Mouse (Mus musculus): ENCODE measurements around the gene Fam83e. TPM values are rescaled to one million over a fixed set of nuclear protein-coding genes. Genes with fewer than 3 reads are reported as not detected.

The Fam83e gene
- polyA plus RNA-seq, 1 experiment from 2014 or later, result 1.0 TPM

DNA sequence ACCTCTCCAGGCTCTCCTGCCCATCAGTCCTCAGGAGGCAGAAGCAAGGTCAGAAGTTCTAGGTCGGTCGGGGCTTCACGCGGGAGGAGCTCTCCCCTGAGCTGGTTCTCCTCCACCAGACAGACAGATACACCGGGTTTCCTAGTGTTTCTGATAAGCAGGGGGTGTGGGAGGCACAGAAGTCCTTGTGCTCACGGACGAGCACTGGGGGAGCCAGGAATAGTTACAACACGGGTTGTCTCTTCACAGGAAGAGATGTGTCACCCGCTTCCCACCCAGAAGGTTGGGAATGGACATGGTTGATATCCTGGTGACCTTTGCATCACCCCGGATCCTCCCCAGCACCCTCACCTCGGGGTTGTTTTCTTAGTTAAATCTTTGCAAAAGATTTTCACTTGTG lies 31.2 kb upstream of the Fam83e start:
- WGBS, result 70% methylated on average over 11 of the region's 11 CpGs

DNA sequence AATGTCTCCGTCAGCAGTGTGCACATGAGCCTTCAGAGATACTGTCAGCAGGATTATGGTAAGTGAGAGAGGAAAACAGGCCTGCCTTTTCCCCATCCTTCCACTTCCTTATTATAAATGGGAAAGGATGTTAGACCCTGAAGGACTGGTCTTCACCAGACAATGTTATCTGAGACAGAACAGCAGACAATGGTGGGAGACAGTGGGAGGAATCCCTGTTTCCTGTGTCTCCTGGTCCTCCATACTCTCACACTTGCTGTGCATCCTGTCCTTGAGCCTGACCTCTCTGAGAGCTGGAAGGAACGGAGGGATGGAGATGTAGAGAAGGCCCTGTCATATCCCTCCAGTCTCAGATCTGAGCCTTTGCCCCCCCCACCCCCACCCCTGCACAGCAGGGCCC lies 28.6 kb upstream of the Fam83e start:
- no peak overlapping the region for H3K4me3 ChIP-seq
- H3K9me3 ChIP-seq (replicated peaks), result no peaks in the 10 kb centered on the region
- peaks cover 5% of the 10 kb centered on the region; the same call in 1 of the 2 replicates for H3K4me1 ChIP-seq
- no peaks in the 10 kb centered on the region for H3K36me3 ChIP-seq
- no peak overlapping the region for H3K27ac ChIP-seq
- no peak overlapping the region for H3K4me2 ChIP-seq (replicated peaks)
- no peak overlapping the region for H3K9ac ChIP-seq
- 81% methylated on average over 2 of the region's 2 CpGs for WGBS
- H3K27me3 ChIP-seq, result peaks cover 18% of the 10 kb centered on the region
- ATAC-seq (ENCODE audit: low FRiP score), result no peak

More for the DNA sequence above, 31.2 kb upstream of the Fam83e start:
- Histone ChIP-seq H3K9ac (no peak overlapping the region), H3K4me2 (replicated peaks) (no peak overlapping the region), H3K36me3 (no peaks in the 10 kb centered on the region), H3K4me1 (peaks cover 12% of the 10 kb centered on the region), H3K27me3 (peaks cover 22% of the 10 kb centered on the region), H3K27ac (no peak overlapping the region), H3K9me3 (replicated peaks) (no peaks in the 10 kb centered on the region), H3K4me3 (no peak overlapping the region)
- no peak for ATAC-seq (ENCODE audit: low FRiP score)

DNA sequence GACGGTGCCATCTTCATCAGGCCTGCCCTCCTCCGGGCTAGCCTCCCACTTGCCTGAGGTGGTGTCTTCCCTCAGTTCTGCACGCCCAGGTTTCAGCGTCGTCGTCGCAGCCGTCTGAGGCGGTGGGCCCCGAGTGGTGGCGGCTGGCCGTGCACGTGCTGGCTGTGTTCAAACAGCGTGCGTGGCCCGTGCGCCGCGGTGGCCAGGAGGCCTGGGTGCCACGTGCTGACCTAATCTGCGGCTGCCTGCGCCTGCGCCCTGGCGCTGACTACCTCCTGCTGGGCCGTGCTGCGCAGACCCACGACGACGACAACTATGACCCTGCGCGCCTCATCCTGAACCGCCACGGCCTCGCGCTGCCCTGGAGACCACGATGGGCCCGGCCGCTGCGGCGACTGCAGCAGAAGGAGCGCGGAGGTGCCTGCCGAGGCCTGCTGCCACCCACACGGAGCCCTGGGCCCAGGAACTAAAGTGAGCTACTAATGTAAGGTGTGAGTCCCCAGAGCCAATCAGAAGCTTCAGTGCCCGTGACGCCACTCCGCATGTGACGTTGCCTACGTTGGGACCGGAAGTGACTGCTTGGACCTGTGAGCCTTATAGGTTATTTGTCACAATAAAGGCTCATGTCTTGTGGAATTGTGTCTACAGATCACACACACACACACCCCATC lies 27.0 kb upstream of the Fam83e start, which contains the start of gene Sec1:
Gene Sec1 (minus strand): TSS at position 482 of the 671 bp plus-strand sequence.
- ATAC-seq (ENCODE audit: low FRiP score), result no peak

DNA sequence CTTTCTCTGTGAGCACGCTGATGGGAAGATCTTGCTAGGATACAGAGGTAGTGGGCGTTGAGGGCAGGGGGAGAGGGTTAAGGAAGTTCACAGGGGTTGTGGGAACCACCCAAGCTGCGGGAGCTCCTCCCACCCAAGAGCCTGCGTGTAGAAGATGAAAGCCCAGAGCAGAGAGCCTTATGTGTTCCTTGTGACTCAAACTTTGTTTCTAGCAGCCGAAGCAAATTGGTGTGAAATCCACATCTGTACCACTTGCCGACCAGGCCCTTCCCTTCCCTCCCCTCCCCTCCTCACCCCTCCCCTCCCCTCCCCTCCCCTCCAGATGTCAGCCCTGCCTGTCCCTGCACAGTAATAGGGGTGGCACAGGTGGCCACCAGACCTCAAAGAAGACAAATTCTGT lies 25.9 kb upstream of the Fam83e start:
- no peak overlapping the region for H3K4me3 ChIP-seq
- H3K27me3 ChIP-seq, result peaks cover 33% of the 10 kb centered on the region
- WGBS, result 8% methylated on average over 6 of the region's 6 CpGs
- no peak overlapping the region for H3K4me2 ChIP-seq (replicated peaks)
- no peak overlapping the region for H3K9ac ChIP-seq
- H3K36me3 ChIP-seq, result no peaks in the 10 kb centered on the region
- peaks cover 14% of the 10 kb centered on the region for H3K4me1 ChIP-seq
- ATAC-seq (ENCODE audit: low FRiP score), result peak; percentile 24
- H3K9me3 ChIP-seq (replicated peaks), result no peaks in the 10 kb centered on the region
- H3K27ac ChIP-seq, result no peak overlapping the region

More for the DNA sequence above, 27.0 kb upstream of the Fam83e start, which contains the start of gene Sec1:
- WGBS, result 89% methylated on average over 50 of the region's 50 CpGs
- no peak within 1 kb of the TSS for H3K4me2 ChIP-seq (replicated peaks)
- no peak within 1 kb of the TSS for H3K4me3 ChIP-seq
- H3K4me1 ChIP-seq, result peaks cover 5% of the 10 kb centered on the region; the same call in 1 of the 2 replicates
- no peaks in the 10 kb centered on the region for H3K36me3 ChIP-seq
- no peak within 1 kb of the TSS for H3K9ac ChIP-seq
- peaks cover 27% of the 10 kb centered on the region for H3K27me3 ChIP-seq
- no peaks in the 10 kb centered on the region for H3K9me3 ChIP-seq (replicated peaks)
- no peak within 1 kb of the TSS; the same call in 1 of the 2 replicates for H3K27ac ChIP-seq

DNA sequence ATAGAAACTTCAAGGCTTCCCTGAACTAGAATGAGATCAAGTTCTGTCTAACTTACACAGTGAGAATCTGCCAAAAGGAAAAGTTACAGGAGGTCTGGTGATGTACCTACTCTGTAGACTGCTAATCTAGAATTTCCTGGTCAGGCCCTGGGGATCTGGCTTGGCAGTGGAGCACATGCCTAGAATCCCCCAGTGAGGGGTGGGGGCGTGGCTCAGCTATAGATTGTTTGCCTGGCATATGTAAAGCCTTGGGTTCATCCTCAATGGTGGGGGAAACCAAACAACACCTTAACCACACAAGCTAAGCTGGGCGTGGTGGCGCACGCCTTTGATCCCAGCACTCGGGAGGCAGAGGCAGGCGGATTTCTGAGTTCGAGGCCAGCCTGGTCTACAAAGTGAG lies 23.1 kb upstream of the Fam83e start:
- H3K4me1 ChIP-seq, result peaks cover 35% of the 10 kb centered on the region
- ATAC-seq (ENCODE audit: low FRiP score), result no peak
- no peaks in the 10 kb centered on the region for H3K36me3 ChIP-seq
- H3K27me3 ChIP-seq, result peaks cover 29% of the 10 kb centered on the region
- H3K4me2 ChIP-seq (replicated peaks), result no peak overlapping the region
- H3K9me3 ChIP-seq (replicated peaks), result no peaks in the 10 kb centered on the region
- 90% methylated on average over 6 of the region's 7 CpGs for WGBS
- H3K4me3 ChIP-seq, result no peak overlapping the region
- no peak overlapping the region for H3K9ac ChIP-seq
- H3K27ac ChIP-seq, result no peak overlapping the region

DNA sequence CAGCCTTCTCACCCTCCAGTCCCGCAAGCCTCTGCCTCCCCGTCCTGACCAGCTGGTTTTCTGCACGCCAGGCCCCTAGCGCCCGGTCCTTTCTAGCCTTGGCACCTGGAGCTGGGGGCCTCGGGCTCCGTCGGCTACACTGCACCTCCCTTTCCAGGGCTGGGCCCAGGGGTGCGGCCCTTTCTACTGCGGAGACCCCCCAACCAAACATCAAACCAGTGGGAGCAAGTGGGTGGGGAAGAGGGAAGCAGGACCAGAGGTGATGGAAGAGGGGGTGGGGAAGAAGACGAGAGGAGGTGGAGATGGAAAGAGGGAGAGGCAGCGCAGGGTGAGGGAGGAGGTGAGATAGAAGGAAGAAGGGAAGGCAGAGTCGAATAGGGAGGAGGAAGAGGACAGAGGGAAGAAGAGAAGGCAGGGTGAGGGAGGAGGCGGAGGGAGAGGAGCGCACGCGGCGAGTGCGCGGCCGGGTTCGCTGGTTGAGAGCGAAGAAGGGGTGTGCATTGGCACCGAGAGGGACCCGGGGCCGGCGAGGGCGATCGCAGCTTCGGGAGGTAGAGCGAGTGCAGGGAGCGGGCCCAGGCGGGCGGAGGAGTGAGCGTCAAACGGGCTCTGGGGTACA lies 21.4 kb upstream of the Fam83e start, which contains the start of gene Car11:
Gene Car11 (plus strand): TSS at position 321 of the 619 bp plus-strand sequence.
- Histone ChIP-seq H3K36me3 (no peaks in the 10 kb centered on the region), H3K27me3 (peaks cover 28% of the 10 kb centered on the region), H3K4me2 (replicated peaks) (peak within 1 kb of the TSS; percentile 68), H3K27ac (peak within 1 kb of the TSS; percentile 68), H3K4me3 (peak within 1 kb of the TSS; percentile 45), H3K9me3 (replicated peaks) (no peaks in the 10 kb centered on the region), H3K9ac (peak within 1 kb of the TSS; percentile 67), H3K4me1 (peaks cover 45% of the 10 kb centered on the region)
- 2% methylated on average over 36 of the region's 36 CpGs for WGBS
- no peak for ATAC-seq (ENCODE audit: low FRiP score)

DNA sequence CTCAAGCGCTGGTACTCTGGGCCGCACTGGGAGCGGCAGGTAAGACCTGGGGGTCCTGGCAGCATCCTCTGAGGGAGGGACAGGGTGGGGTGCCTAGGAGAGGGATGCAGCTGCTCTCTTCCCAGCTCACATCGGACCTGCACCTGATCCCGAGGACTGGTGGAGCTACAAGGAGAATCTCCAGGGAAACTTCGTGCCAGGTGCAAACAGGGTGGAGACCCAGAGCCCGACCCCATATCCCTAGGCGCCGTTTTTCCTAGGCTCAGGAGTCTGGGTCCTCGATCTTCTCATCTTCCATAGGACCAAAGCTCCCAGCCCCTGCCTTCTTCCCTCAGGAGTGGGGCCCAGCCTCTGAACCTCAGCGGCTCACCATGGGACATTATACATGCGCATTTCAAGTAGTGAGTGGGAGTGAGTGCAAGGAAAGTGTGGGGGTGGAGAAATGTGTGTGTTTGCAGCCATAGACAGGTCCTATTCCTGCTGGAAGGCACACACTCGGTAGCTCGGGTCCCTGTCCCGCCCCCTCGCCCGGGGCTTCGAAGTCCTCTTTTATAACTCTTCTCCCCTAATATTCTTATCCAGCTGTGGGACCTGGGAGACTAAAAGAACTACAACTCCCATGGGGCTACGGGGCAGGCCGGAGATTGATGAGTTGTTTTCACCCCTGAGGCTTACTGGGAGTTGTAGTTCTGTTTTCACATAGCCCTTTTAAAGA lies 20.6 kb upstream of the Fam83e start:
- no peaks in the 10 kb centered on the region for H3K36me3 ChIP-seq
- H3K27me3 ChIP-seq, result peaks cover 28% of the 10 kb centered on the region
- peak overlapping the region; percentile 45 for H3K4me3 ChIP-seq
- H3K4me1 ChIP-seq, result peaks cover 46% of the 10 kb centered on the region
- peak overlapping the region; percentile 68 for H3K4me2 ChIP-seq (replicated peaks)
- ATAC-seq (ENCODE audit: low FRiP score), result peak; percentile 9
- WGBS, result under 1% methylated on average over 20 of the region's 20 CpGs
- peak overlapping the region; percentile 67 for H3K9ac ChIP-seq
- peak overlapping the region; percentile 68; the same call in 1 of the 2 replicates for H3K27ac ChIP-seq
- no peaks in the 10 kb centered on the region for H3K9me3 ChIP-seq (replicated peaks)

DNA sequence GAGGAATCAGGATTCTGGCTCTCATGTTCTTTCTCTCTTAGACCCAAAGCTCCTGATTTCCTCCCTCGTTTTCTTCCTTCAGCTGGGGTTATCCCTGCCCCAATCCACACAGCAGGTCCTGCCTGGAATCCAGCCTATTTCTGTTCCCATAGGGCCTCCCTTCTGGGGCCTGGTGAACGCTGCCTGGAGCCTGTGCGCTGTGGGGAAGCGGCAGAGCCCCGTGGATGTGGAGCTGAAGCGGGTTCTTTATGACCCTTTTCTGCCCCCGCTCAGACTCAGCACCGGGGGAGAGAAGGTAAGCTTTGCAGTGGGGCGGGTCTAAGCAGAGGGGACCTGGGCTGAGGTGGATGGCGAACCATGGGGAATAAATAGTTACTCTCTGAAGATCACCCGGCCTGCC lies 19.9 kb upstream of the Fam83e start:
- Histone ChIP-seq H3K9me3 (replicated peaks) (no peaks in the 10 kb centered on the region), H3K4me2 (replicated peaks) (peak overlapping the region; percentile 68), H3K4me3 (peak overlapping the region; percentile 45), H3K27ac (peak overlapping the region; percentile 62), H3K27me3 (peaks cover 28% of the 10 kb centered on the region), H3K9ac (peak overlapping the region; percentile 33; the same call in 1 of the 2 replicates), H3K36me3 (no peaks in the 10 kb centered on the region), H3K4me1 (peaks cover 50% of the 10 kb centered on the region)
- ATAC-seq (ENCODE audit: low FRiP score), result no peak
- WGBS, result 27% methylated on average over 11 of the region's 11 CpGs

DNA sequence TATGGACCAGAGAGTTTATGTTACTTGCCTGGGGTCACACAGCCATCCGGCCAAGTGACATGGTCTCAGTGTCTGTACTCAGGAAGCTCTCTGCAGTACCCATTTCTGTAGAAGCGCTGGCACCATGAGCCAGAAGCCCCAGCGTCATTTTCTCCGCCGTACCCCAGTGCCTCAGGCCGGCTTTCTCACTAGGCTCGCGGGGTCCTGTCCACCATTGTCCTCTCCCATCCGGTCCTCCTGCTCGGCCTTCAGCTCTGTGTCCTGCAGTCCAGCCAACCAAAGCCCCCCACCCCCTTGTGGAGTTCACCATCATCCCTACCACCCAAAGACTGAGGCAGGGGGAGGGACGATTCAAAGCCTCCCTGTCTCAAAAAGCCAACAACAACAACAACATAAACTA lies 19.4 kb upstream of the Fam83e start:
- Histone ChIP-seq H3K4me1 (peaks cover 56% of the 10 kb centered on the region), H3K27ac (no peak overlapping the region), H3K27me3 (peaks cover 28% of the 10 kb centered on the region), H3K4me3 (no peak overlapping the region), H3K4me2 (replicated peaks) (peak overlapping the region; percentile 68), H3K36me3 (no peaks in the 10 kb centered on the region), H3K9me3 (replicated peaks) (no peaks in the 10 kb centered on the region), H3K9ac (no peak overlapping the region)
- WGBS, result 90% methylated on average over 11 of the region's 11 CpGs
- ATAC-seq (ENCODE audit: low FRiP score), result no peak

DNA sequence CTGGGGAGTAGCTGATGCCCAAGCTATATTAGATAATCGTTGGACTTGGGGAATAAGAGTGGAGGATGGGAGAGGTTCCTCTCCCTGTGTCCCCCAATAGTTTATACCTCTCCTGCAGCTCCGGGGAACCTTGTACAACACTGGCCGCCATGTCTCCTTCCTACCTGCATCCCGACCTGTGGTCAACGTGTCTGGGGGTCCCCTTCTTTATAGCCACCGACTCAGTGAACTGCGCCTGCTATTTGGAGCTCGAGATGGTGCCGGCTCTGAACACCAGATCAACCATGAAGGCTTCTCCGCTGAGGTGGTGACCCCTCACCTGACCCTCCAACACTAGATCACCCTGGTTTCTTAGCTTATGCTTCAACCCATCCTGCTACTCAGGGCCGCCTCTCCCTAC lies 18.7 kb upstream of the Fam83e start:
- no peak for ATAC-seq (ENCODE audit: low FRiP score)
- Histone ChIP-seq H3K27ac (no peak overlapping the region), H3K9ac (no peak overlapping the region), H3K36me3 (no peaks in the 10 kb centered on the region), H3K4me3 (no peak overlapping the region), H3K4me1 (peaks cover 63% of the 10 kb centered on the region), H3K9me3 (replicated peaks) (no peaks in the 10 kb centered on the region), H3K4me2 (replicated peaks) (no peak overlapping the region), H3K27me3 (peaks cover 28% of the 10 kb centered on the region)
- WGBS, result 88% methylated on average over 11 of the region's 11 CpGs

DNA sequence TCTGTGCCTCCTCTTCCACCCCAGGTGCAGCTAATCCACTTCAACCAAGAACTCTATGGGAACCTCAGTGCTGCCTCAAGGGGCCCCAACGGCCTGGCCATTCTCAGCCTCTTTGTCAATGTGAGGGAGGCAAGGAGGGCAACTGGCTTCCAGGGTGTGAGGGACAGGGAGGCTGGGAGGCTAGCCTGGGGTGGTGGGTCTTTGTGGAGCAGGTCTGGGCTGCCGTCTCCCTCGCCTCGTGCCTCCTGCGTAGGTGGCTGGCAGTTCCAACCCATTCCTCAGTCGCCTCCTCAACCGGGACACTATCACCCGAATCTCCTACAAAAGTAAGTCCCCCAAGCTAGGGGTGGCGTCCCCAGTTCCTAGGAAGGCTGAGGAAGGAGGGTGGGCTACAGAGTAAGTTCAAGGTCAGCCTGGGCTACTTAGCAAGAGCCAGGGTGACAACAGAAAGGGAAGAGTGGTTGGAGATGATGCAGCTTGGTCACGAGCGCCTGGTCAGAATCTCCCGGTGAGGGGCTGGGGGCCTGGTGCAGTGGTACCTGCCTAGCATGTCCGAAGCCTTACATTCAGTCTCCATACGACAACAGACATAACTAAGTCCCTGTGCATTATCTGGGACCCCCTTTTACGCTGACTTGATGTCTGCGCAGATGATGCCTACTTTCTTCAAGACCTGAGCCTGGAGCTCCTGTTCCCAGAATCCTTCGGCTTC lies 18.0 kb upstream of the Fam83e start:
- Histone ChIP-seq H3K4me2 (replicated peaks) (peak overlapping the region; percentile 94), H3K4me1 (peaks cover 69% of the 10 kb centered on the region), H3K36me3 (no peaks in the 10 kb centered on the region), H3K4me3 (peak overlapping the region; percentile 55; the same call in 1 of the 2 replicates), H3K27ac (peak overlapping the region; percentile 91), H3K9me3 (replicated peaks) (no peaks in the 10 kb centered on the region), H3K9ac (peak overlapping the region; percentile 66), H3K27me3 (peaks cover 25% of the 10 kb centered on the region)
- 87% methylated on average over 17 of the region's 17 CpGs for WGBS
- ATAC-seq (ENCODE audit: low FRiP score), result no peak
